Mouse (Mus musculus): ENCODE measurements around the gene 1300017J02Rik.

1300017J02Rik gene

DNA sequence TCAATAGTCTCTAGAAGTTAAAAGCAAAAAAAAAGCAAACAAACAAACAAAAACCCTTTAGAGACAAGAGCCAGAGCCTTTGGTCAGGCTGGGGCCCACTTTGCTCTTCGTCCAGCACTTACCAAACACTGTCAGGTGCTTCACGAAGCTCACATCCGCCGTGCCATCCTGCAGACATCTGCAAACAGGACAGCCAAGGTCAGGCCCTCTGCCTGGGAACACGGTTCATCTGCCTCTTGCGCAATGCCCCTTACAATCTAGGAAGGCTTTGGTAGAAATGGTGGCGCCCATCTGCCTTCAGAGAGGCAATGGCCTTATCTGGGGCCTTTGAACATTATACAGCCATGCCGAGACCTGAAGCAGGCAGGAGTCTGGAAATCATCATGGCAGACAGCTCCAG lies 30.1 kb downstream of the 1300017J02Rik start:
- DNase-seq (ENCODE audit: low read depth in 1 of 2, low spot score in 2 of 2) = no peak

DNA sequence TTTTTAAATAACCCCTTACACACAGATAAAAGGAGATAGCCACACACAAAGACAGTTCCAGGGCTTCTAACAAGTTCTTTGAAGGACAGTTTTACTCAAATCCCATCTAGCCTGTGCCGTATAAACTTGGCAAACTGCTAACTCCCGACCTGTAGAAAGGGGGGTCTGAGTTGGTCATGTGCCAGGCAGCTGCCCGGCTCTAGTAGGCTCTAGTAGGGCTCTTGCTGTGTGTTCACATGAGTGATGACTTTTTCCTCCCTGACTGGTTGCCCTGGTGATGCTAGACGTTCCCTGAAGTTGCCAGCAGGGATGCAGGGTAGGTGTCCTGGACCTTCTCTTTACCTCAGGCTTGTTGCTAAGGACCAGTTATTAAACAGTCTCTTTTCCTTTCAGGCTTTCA lies 33.8 kb downstream of the 1300017J02Rik start:
- DNase-seq (ENCODE audit: low read depth in 1 of 2, low spot score in 2 of 2) = no peak

DNA sequence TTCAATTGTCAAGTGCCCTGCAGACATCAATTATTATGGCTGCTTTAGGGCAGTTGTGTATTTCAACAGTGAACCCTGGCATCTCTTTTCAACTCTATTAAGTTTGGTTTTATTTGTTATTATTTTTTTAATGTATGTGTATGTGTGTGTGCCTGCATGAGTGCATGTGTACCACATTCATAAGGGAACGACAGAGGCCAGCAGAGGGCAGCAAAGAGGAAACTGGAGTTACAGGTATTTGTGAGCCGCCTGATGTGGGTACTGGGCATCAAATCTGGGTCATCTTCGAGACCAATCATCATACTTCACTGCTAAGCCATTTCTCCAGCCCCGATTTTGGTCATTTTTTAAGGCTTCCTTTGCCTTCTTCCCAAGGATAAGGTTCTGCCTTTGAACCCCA lies 39.1 kb downstream of the 1300017J02Rik start:
- no peak for DNase-seq (ENCODE audit: low read depth in 1 of 2, low spot score in 2 of 2)

GRCm38 (mm10) chr9:103252906-103253305 lies 52.0 kb downstream of the 1300017J02Rik start:
- DNase-seq (ENCODE audit: low read depth in 1 of 2, low spot score in 2 of 2) = no peak

DNA sequence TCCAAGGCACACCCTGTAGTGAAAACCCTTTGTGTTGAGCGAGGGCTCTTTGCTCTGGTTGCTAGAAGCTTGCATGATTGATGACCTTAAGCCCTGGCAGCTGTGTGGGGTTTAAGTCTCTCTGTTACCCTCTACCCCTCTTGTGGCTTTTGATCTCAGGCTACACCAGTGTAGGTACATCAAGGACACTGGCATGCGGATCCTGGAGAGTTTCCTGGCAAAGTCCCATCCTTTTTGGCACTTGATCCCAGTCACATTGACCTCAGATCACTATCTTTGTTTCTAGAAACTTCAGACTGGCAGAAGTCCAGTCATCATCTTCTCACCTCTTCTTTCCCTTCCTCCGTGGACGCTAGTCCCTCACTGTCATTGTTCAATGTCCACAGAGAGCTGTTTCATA lies 56.3 kb downstream of the 1300017J02Rik start:
- no peak for DNase-seq (ENCODE audit: low read depth in 1 of 2, low spot score in 2 of 2)

GRCm38 (mm10) chr9:103246526-103247168 lies 58.2 kb downstream of the 1300017J02Rik start:
- no peak for DNase-seq (ENCODE audit: low read depth in 1 of 2, low spot score in 2 of 2)

GRCm38 (mm10) chr9:103243640-103244039 lies 61.2 kb downstream of the 1300017J02Rik start:
- no peak for DNase-seq (ENCODE audit: low read depth in 1 of 2, low spot score in 2 of 2)

DNA sequence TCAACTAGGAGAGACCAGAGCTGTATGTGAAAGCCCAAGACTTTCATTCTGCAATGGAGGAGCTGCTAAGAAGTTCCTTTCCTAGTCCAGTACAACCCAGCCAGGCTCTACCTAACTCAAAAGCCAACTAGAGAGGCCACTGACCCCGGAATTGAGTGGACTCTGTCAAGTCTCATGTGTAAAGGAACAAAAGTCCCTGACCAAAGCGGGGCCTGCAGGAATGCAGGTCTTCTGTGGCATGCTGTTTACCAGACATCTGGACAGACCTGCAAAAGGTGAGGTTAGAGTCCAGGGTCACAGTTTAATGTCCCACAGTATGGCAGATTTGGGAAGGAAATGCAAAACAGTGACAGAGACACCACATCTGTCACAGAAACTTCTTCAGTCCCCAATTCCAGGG lies 63.7 kb downstream of the 1300017J02Rik start:
- DNase-seq (ENCODE audit: low read depth in 1 of 2, low spot score in 2 of 2) = no peak

DNA sequence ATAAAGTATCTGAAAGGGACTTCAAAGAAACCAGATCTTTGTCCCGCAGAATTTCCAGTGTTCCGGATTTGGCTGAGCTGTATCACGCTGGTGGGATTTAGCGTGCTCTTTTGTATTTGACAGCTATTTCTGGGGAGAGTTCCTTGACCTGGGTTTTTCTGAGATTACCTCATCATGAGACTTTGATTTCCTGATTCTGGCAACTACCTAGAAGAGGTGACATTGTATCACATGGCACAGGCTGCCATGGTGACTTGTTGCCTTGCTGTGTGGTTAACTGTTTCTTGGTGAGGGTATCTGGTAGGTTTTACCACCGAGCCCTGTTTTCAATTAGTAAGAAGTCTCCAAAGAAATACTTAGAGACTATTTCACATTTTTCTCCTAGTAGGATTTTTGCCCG lies 65.4 kb downstream of the 1300017J02Rik start:
- DNase-seq (ENCODE audit: low read depth in 1 of 2, low spot score in 2 of 2) = no peak

- no peak for DNase-seq (ENCODE audit: low read depth in 1 of 2, low spot score in 2 of 2)
These were observed 70.2 kb downstream of the 1300017J02Rik start for GRCm38 (mm10) chr9:103234565-103235165.

- no peak for DNase-seq (ENCODE audit: low read depth in 1 of 2, low spot score in 2 of 2)
These were observed 70.8 kb downstream of the 1300017J02Rik start for GRCm38 (mm10) chr9:103234059-103234458.

GRCm38 (mm10) chr9:103233006-103233395 lies 71.9 kb downstream of the 1300017J02Rik start:
- DNase-seq (ENCODE audit: low read depth in 1 of 2, low spot score in 2 of 2) = no peak

- no peak for DNase-seq (ENCODE audit: low read depth in 1 of 2, low spot score in 2 of 2)
These were observed 72.5 kb downstream of the 1300017J02Rik start for GRCm38 (mm10) chr9:103232232-103233005.

DNA sequence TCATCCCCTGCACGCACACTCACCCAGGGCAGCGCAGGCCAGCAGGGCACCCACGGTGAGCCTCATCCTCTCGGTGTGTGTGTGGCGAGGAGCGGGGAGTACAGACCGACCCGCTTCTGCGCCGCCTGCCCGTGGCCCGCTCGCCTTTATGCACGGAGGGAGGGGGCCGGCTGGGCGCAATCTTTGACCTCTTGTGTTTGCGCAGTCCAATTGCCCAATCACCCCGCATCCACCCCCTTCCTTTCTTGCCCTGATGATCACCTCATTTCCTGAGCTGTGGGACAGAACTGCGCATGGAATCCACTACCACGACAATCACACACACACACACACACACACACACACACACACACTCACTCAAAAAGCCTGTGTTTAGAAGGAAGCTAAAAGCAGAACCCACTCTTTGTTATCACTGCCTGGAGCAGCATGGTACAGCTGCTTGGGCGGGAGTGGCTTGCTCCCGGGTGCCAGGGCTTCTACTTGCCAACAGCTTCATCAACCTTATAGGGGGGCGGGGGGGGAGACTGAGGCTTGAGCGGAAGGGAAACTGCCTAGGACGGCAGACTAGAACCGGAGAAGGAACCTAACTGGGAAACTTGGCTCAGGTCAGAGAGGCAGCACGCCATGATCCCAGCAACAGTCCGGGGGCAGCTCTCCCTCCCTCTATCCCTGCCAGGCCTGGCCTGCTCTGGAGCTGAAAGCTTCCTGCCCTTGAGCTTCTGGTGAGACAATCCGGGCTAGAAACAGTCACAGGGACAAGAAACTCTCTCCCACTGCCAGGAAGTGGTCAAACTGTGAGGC lies 74.5 kb downstream of the 1300017J02Rik start, which contains the start of the genes Gm20425 and Trf:
Gene Gm20425, minus strand, starts transcription at position 157 of the 801 bp plus-strand sequence.
Gene Trf, minus strand, starts transcription at position 294 of the 801 bp plus-strand sequence.
- peak; percentile 16 to 57 for DNase-seq (ENCODE audit: low read depth in 1 of 2, low spot score in 2 of 2)

GRCm38 (mm10) chr9:103229037-103229867 lies 75.6 kb downstream of the 1300017J02Rik start:
- DNase-seq (ENCODE audit: low read depth in 1 of 2, low spot score in 2 of 2) = no peak

DNA sequence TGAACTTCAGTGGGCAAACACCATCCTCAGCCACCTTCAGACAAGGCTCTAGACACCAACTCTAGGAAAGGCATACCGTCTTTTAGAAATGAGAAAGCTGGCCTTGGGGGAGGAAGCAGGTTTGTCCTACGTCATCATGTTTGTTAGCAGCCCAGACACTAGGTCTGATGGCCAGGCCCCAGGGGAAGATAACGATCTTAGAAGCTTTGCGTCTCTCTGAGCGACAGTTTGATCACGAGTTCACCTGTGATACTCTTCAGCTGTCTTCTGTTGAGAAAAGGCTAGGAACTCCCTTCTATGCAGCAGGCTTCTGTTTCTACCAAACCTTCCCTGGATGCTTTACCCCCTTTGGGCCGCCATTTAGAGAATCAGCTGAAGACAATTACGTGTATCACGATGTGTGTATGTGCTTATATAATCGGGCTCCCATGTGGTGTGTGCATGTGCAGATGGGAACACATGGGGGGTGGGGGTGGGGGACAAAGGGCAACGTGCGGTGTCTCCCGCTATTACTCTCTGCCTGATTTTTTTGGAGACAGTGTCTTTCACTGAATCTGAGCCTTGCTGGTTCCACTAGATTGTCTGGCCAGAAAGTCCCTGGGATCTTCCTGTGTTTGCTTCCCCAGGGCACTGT lies 76.4 kb downstream of the 1300017J02Rik start:
- no peak for DNase-seq (ENCODE audit: low read depth in 1 of 2, low spot score in 2 of 2)

- no peak for DNase-seq (ENCODE audit: low read depth in 1 of 2, low spot score in 2 of 2)
These were observed 77.1 kb downstream of the 1300017J02Rik start for GRCm38 (mm10) chr9:103227760-103228159.

DNA sequence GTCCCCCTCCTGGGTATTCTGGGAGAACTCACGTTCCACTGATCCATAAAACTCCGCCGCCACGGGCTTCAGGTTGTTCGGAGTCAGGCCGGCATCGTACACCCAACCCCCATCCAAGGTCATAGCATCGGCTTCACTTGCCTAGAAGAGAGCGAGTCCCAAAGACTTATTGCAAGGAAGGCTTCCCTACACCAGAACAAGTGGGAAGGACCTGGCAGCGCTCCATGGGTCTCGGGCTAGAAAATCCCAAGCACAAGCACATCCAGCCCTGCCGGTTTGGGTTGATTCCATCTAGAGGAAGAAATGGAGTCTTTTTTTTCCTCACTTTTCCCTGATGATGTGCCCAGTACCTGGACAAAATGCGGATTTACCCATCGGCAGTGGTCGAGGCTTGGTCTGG lies 78.1 kb downstream of the 1300017J02Rik start:
- no peak for DNase-seq (ENCODE audit: low read depth in 1 of 2, low spot score in 2 of 2)

DNA sequence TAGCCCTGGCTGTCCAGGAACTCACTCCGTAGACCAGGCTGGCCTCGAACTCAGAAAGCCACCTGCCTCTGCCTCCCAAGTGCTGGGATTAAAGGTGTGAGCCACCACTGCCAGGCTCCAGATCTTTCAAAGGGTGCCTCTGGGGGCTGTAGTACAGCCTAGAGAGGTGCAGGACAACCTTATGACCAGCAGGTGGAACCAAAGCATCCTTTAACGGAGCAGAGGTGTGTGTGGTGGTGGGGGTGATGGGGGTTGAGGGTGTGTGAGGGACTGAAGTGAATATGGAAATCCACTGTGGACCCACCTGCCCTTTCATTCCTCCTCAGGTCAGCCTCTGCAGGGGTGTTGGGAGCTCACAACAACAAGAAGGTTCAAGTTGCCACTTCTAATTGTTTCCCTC lies 79.4 kb downstream of the 1300017J02Rik start:
- DNase-seq (ENCODE audit: low read depth in 1 of 2, low spot score in 2 of 2) = no peak

- DNase-seq (ENCODE audit: low read depth in 1 of 2, low spot score in 2 of 2) = no peak
These were observed 80.2 kb downstream of the 1300017J02Rik start for GRCm38 (mm10) chr9:103224721-103225120.
